Mouse (Mus musculus): ENCODE measurements around the gene Stpg2. TPM values are rescaled to one million over a fixed set of nuclear protein-coding genes. Genes with fewer than 3 reads are reported as not detected.

The Stpg2 gene
- total and polyA plus RNA-seq, 3 experiments, result not detected

DNA sequence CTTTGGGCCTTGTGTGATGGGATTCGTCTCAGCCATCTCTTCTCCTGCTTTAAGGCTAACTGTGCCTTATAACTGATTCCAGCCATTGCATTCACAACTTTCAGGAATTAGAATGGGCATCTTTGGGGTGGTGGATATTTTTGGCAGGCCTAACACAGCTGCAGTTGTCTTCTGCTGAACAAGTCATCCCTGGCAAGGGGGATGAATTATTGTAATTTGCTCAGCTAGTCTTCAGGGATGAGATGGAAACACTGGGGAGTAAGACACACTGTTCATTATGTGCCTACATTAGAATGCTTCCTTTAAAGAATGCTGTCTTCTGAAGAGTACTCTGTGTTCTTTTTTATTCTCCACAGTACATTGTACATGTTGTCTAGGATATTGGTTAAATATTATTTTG lies 14.0 kb upstream of the Stpg2 start:
- dilution Hi-C loops (cut with MboI; ENCODE audit: extremely low pct_ligation_motif_present, extremely low pct_unique_long_range_greater_than_20kb, low sequenced_read_pairs), result no loop called here
- Histone ChIP-seq H3K9me3 (replicated peaks; ENCODE audit: low read length) (no peaks in the 10 kb centered on the region), H3K4me3 (replicated peaks in 1 of 3; ENCODE audit: low read depth in 2 of 3, low read length in 2 of 3, poor library complexity in 1 of 3) (no peak overlapping the region), H3K9ac (ENCODE audit: insufficient read depth, low read depth) (no peak overlapping the region), H3K36me3 (replicated peaks in 1 of 2; ENCODE audit: control insufficient read depth in 1 of 2, insufficient read depth in 1 of 2, low read length in 1 of 2) (no peaks in the 10 kb centered on the region), H3K4me2 (ENCODE audit: insufficient read depth, low read depth, poor library complexity, severe bottlenecking) (no peak overlapping the region), H3K4me1 (ENCODE audit: control insufficient read depth in 1 of 2, insufficient read depth in 2 of 2) (peaks cover 0 to 5% of the 10 kb centered on the region in 2 experiments; a peak in 1 of 4 replicates), H3K27ac (ENCODE audit: insufficient read depth, low read depth) (no peak overlapping the region), H3K79me2 (replicated peaks; ENCODE audit: control insufficient read depth, extremely low read depth, insufficient read depth, poor library complexity, severe bottlenecking) (no peaks in the 10 kb centered on the region), H3K27me3 (replicated peaks) (no peaks in the 10 kb centered on the region)
- in situ Hi-C loops (cut with MboI; ENCODE audit: low pct_ligation_motif_present, low pct_unique_long_range_greater_than_20kb, low sequenced_read_pairs), result loop anchor here (25.0 kb wide), 1 partner anchor 554 kb away; no protein-coding TSS in a partner anchor
- TF ChIP-seq MAFK (IDR thresholded peaks at IDR 0.05; ENCODE audit: insufficient replicate concordance, low read length) (no peak), ZNF384 (IDR thresholded peaks at IDR 0.05; ENCODE audit: low read depth, low read length) (no peak), CTCF (conservative IDR thresholded peaks at IDR 0.05 in 1 of 2, IDR thresholded peaks at IDR 0.05 in 1 of 2; ENCODE audit: low read depth in 2 of 2, low read length in 2 of 2) (no peak), CHD1 (IDR thresholded peaks at IDR 0.05; ENCODE audit: low read depth, low read length) (no peak), MYC (IDR thresholded peaks at IDR 0.05; ENCODE audit: low read depth, low read length) (no peak), ZKSCAN1 (IDR thresholded peaks at IDR 0.05; ENCODE audit: borderline replicate concordance, low read depth, low read length) (no peak), HCFC1 (IDR thresholded peaks at IDR 0.05; ENCODE audit: low read depth, low read length) (no peak), NELFE (IDR thresholded peaks at IDR 0.05; ENCODE audit: low read depth, low read length) (no peak), JUND (conservative IDR thresholded peaks at IDR 0.05; ENCODE audit: low read depth, low read length) (no peak), UBTF (IDR thresholded peaks at IDR 0.05; ENCODE audit: low read depth, low read length) (no peak)
- no peak for DNase-seq (ENCODE audit: extremely low read depth)

DNA sequence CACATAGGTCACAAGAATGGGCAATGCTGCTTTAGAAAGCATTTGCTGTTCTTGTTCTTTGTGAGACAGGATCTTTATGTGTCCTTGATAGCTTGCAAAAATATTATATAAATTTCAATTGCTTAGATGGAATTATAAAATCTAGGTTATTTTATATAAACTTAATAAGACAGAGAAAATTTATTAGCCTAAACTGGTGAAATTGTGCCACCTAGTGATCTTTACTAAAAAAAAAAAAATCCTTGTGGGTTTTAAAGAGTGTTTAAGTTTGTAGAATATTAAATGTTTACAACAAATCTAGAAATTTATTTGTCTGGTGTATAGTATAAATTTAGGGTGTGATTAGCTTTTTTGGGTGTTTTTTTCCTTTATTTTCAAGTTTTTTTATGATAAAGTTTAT lies 11.6 kb upstream of the Stpg2 start:
- no peak overlapping the region for H3K4me2 ChIP-seq (ENCODE audit: insufficient read depth, low read depth, poor library complexity, severe bottlenecking)
- no peaks in the 10 kb centered on the region for H3K9me3 ChIP-seq (replicated peaks; ENCODE audit: low read length)
- no peak overlapping the region for H3K27ac ChIP-seq (ENCODE audit: insufficient read depth, low read depth)
- H3K27me3 ChIP-seq (replicated peaks), result no peaks in the 10 kb centered on the region
- dilution Hi-C loops (cut with MboI; ENCODE audit: extremely low pct_ligation_motif_present, extremely low pct_unique_long_range_greater_than_20kb, low sequenced_read_pairs) (no loop called here), in situ Hi-C loops (cut with MboI; ENCODE audit: low pct_ligation_motif_present, low pct_unique_long_range_greater_than_20kb, low sequenced_read_pairs) (loop anchor here (25.0 kb wide), 1 partner anchor 557 kb away; no protein-coding TSS in a partner anchor)
- H3K4me1 ChIP-seq (ENCODE audit: control insufficient read depth in 1 of 2, insufficient read depth in 2 of 2), result no peaks in the 10 kb centered on the region; a peak in 1 of 4 replicates
- no peak overlapping the region for H3K9ac ChIP-seq (ENCODE audit: insufficient read depth, low read depth)
- DNase-seq (ENCODE audit: extremely low read depth), result no peak
- H3K36me3 ChIP-seq (replicated peaks in 1 of 2; ENCODE audit: control insufficient read depth in 1 of 2, insufficient read depth in 1 of 2, low read length in 1 of 2), result no peaks in the 10 kb centered on the region
- no peak overlapping the region for H3K4me3 ChIP-seq (replicated peaks in 1 of 3; ENCODE audit: low read depth in 2 of 3, low read length in 2 of 3, poor library complexity in 1 of 3)
- no peaks in the 10 kb centered on the region for H3K79me2 ChIP-seq (replicated peaks; ENCODE audit: control insufficient read depth, extremely low read depth, insufficient read depth, poor library complexity, severe bottlenecking)
- TF ChIP-seq BHLHE40 (IDR thresholded peaks at IDR 0.05; ENCODE audit: low read depth, low read length), result no peak
- no peak for TF ChIP-seq EP300 (IDR thresholded peaks at IDR 0.05; ENCODE audit: low read length)
- no peak for TF ChIP-seq E2F4 (IDR thresholded peaks at IDR 0.05; ENCODE audit: insufficient replicate concordance, low read depth, low read length)
- TF ChIP-seq MXI1 (IDR thresholded peaks at IDR 0.05; ENCODE audit: low read depth, low read length), result no peak
- no peak for TF ChIP-seq ETS1 (conservative IDR thresholded peaks at IDR 0.05; ENCODE audit: low read depth, low read length)
- no peak for TF ChIP-seq TCF12 (IDR thresholded peaks at IDR 0.05; ENCODE audit: low read depth, low read length)
- TF ChIP-seq ZKSCAN1 (IDR thresholded peaks at IDR 0.05; ENCODE audit: borderline replicate concordance, low read depth, low read length), result no peak
- TF ChIP-seq SIN3A (IDR thresholded peaks at IDR 0.05; ENCODE audit: low read length), result no peak
- TF ChIP-seq USF1 (IDR thresholded peaks at IDR 0.05; ENCODE audit: low read depth, low read length), result no peak
- no peak for TF ChIP-seq POLR2A (IDR thresholded peaks at IDR 0.05; ENCODE audit: low read depth, low read length)
- no peak for TF ChIP-seq IRF4 (IDR thresholded peaks at IDR 0.05; ENCODE audit: low read depth, low read length)
- TF ChIP-seq KAT2A (IDR thresholded peaks at IDR 0.05; ENCODE audit: insufficient replicate concordance, low read length), result no peak
- no peak for TF ChIP-seq NELFE (IDR thresholded peaks at IDR 0.05; ENCODE audit: low read depth, low read length)
- no peak for TF ChIP-seq JUND (conservative IDR thresholded peaks at IDR 0.05; ENCODE audit: low read depth, low read length)
- TF ChIP-seq MEF2A (IDR thresholded peaks at IDR 0.05; ENCODE audit: borderline replicate concordance, low read depth, low read length), result no peak
- no peak for TF ChIP-seq PAX5 (IDR thresholded peaks at IDR 0.05; ENCODE audit: low read length)
- no peak for TF ChIP-seq CHD2 (IDR thresholded peaks at IDR 0.05; ENCODE audit: low read length)
- TF ChIP-seq RCOR1 (conservative IDR thresholded peaks at IDR 0.05; ENCODE audit: low read depth, low read length), result no peak
- peak; percentile 76 for TF ChIP-seq ZNF384 (IDR thresholded peaks at IDR 0.05; ENCODE audit: low read depth, low read length)
- no peak for TF ChIP-seq NRF1 (IDR thresholded peaks at IDR 0.05; ENCODE audit: low read depth, low read length)
- no peak for TF ChIP-seq MAZ (IDR thresholded peaks at IDR 0.05; ENCODE audit: low read depth, low read length)
- TF ChIP-seq ZC3H11A (IDR thresholded peaks at IDR 0.05; ENCODE audit: low read depth, low read length), result peak; percentile 23; the same call in 1 of the 2 replicates
- no peak for TF ChIP-seq TBP (conservative IDR thresholded peaks at IDR 0.05; ENCODE audit: low read depth, low read length)
- no peak for TF ChIP-seq POLR2AphosphoS2 (IDR thresholded peaks at IDR 0.05; ENCODE audit: low read depth, low read length)
- TF ChIP-seq ZMIZ1 (IDR thresholded peaks at IDR 0.05; ENCODE audit: low read depth, low read length), result no peak
- peak in 1 of 2 experiments; percentile 61; a peak in 2 of 4 replicates for TF ChIP-seq CTCF (conservative IDR thresholded peaks at IDR 0.05 in 1 of 2, IDR thresholded peaks at IDR 0.05 in 1 of 2; ENCODE audit: low read depth in 2 of 2, low read length in 2 of 2)
- no peak for TF ChIP-seq MAX (IDR thresholded peaks at IDR 0.05; ENCODE audit: low read length)
- peak; percentile 79 for TF ChIP-seq RAD21 (IDR thresholded peaks at IDR 0.05; ENCODE audit: low read depth, low read length)
- no peak for TF ChIP-seq CHD1 (IDR thresholded peaks at IDR 0.05; ENCODE audit: low read depth, low read length)
- no peak for TF ChIP-seq MAFK (IDR thresholded peaks at IDR 0.05; ENCODE audit: insufficient replicate concordance, low read length)
